Mouse (Mus musculus) kidney, adult 9 months (tissue): ENCODE measurements at regions not wholly inside any gene's neighbourhood (a gene's known extent, or its start where the extent isn't known, plus 50 kb on each side); places are given as distances from the start of the nearest gene placed in this dataset.

Experiments used
- DNase-seq: peaks from one replicate; pipeline ENCODE4 v3.0.0; 2022

GRCm38 (mm10) chr2:174848981-174849681 lies 88.7 kb downstream of the Edn3 start:
- DNase-seq: no peak

GRCm38 (mm10) chr2:174850860-174851259 lies 90.4 kb downstream of the Edn3 start:
- DNase-seq: no peak

- peak; percentile 49 for DNase-seq
Measured at GRCm38 (mm10) chr2:174851525-174852330, 91.3 kb downstream of the Edn3 start.

- DNase-seq: no peak
Measured at GRCm38 (mm10) chr2:174853786-174854185, 93.4 kb downstream of the Edn3 start.

- DNase-seq: no peak
Measured at GRCm38 (mm10) chr2:174855548-174855947, 95.1 kb downstream of the Edn3 start.

GRCm38 (mm10) chr2:174856135-174856534 lies 95.7 kb downstream of the Edn3 start:
- no peak for DNase-seq

- DNase-seq: peak; percentile 76
Measured at GRCm38 (mm10) chr2:174858011-174858834, 97.8 kb downstream of the Edn3 start.

GRCm38 (mm10) chr2:174858835-174859215 lies 98.4 kb downstream of the Edn3 start:
- no peak for DNase-seq

GRCm38 (mm10) chr2:174859533-174859932 lies 99.1 kb downstream of the Edn3 start:
- no peak for DNase-seq

- no peak for DNase-seq
Measured at GRCm38 (mm10) chr2:174864657-174865056, 104.2 kb downstream of the Edn3 start.

- DNase-seq: no peak
Measured at GRCm38 (mm10) chr2:174866546-174866945, 106.1 kb downstream of the Edn3 start.

GRCm38 (mm10) chr2:174867397-174867796 lies 107.0 kb downstream of the Edn3 start:
- no peak for DNase-seq

- DNase-seq: no peak
Measured at GRCm38 (mm10) chr2:174868186-174868585, 107.8 kb downstream of the Edn3 start.

GRCm38 (mm10) chr2:174868743-174869369 lies 108.4 kb downstream of the Edn3 start:
- no peak for DNase-seq

GRCm38 (mm10) chr2:174870284-174870683 lies 109.9 kb downstream of the Edn3 start:
- no peak for DNase-seq

- DNase-seq: no peak
Measured at GRCm38 (mm10) chr2:174871225-174871624, 110.8 kb downstream of the Edn3 start.

- no peak for DNase-seq
Measured at GRCm38 (mm10) chr2:174871844-174872243, 111.4 kb downstream of the Edn3 start.

- no peak for DNase-seq
Measured at GRCm38 (mm10) chr2:174876886-174877285, 116.5 kb downstream of the Edn3 start.

GRCm38 (mm10) chr2:174878979-174879378 lies 118.6 kb downstream of the Edn3 start:
- no peak for DNase-seq

- no peak for DNase-seq
Measured at GRCm38 (mm10) chr2:174880659-174881058, 120.2 kb downstream of the Edn3 start.

- no peak for DNase-seq
Measured at GRCm38 (mm10) chr2:174884232-174885225, 124.1 kb downstream of the Edn3 start.

- DNase-seq: peak; percentile 21
Measured at GRCm38 (mm10) chr2:174892658-174893057, 117.4 kb upstream of the Gm14444 start.
